Mouse (Mus musculus) kidney, embryonic 15.5 days (tissue): ENCODE results near the gene Ipcef1. TPM values are rescaled to one million over a fixed set of nuclear protein-coding genes. Genes with fewer than 3 reads are reported as not detected.
"Not testable (repeated sequence)": the region's sequence is repeated elsewhere in the genome, so short reads cannot be mapped to it uniquely, and the experiment has no call there.

Source experiments
- ATAC-seq: fragments of 200-750 bp; cut with Nextera tagmentation; replicated peaks from 2 replicates; pipeline ENCODE4 v1.8.0; 2017; ENCODE audit warnings: moderate TSS enrichment; ENCODE audit not compliant: low FRiP score
- H3K27ac ChIP-seq: fragments of 300-500 bp; sonication (generic); 2 replicates; pipeline ENCODE4 v1.5.1; 2015; ENCODE audit warnings: mild to moderate bottlenecking, inconsistent platforms
- H3K27me3 ChIP-seq: fragments of 300-500 bp; sonication (generic); 2 replicates; pipeline ENCODE4 v1.6.1; 2015; ENCODE audit warnings: inconsistent platforms
- H3K36me3 ChIP-seq: fragments of 300-500 bp; sonication (generic); 2 replicates; pipeline ENCODE4 v1.6.1; 2015; ENCODE audit warnings: inconsistent platforms
- H3K4me1 ChIP-seq: fragments of 300-500 bp; sonication (generic); 2 replicates; pipeline ENCODE4 v1.6.1; 2015; ENCODE audit warnings: inconsistent platforms
- H3K4me2 ChIP-seq: fragments of 300-500 bp; sonication (generic); 2 replicates; pipeline ENCODE4 v1.6.1; 2015; ENCODE audit warnings: moderate library complexity, mild to moderate bottlenecking, inconsistent platforms
- H3K4me3 ChIP-seq: fragments of 300-500 bp; sonication (generic); replicated peaks from 2 replicates; pipeline ENCODE4 v1.5.1; 2015; ENCODE audit warnings: mild to moderate bottlenecking, inconsistent platforms
- H3K9ac ChIP-seq: fragments of 300-500 bp; sonication (generic); 2 replicates; pipeline ENCODE4 v1.6.1; 2015; ENCODE audit warnings: mild to moderate bottlenecking, inconsistent platforms
- H3K9me3 ChIP-seq: fragments of 300-500 bp; sonication (generic); replicated peaks from 2 replicates; pipeline ENCODE4 v1.6.1; 2016; ENCODE audit warnings: inconsistent platforms
- WGBS: fragments of 180-500 bp; shearing (Covaris S2); methylation state at CpG from one replicate; pipeline ENCODE4 v1.1.7; 2015; ENCODE audit warnings: mixed read lengths; 5-methylcytosine and 5-hydroxymethylcytosine counted together
- polyA plus RNA-seq: library from polyadenylated mRNA; unstranded; fragments of >200 nt; fragmentation: Nextera tagmentation; extraction: Ambion mirVana; gene quantifications from 2 replicates; pipeline ENCODE4 v1.2.1, GENCODE M21; 2015

Gene Ipcef1
- polyA plus RNA-seq, 1 experiment from 2014 or later: 1.9 TPM

DNA sequence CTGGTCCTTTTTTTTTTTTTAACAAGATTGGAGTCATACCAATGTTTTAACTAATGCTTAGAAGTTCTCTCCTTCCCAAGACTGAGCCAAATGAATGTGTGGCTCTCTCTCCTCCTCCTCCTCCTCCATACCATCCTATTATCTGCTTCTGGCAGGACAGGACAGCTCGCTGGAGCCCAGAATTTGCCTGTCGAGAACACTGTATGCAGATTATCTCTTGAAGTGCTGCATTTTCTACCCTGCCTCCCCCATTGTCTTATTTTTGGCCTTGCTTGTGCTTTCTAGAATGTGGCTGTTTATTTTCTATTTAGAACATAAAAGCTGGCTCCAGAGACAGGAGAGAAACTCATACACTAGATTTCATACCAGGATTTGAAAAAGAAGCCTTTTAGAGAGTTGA, 142.5 kb downstream of the Ipcef1 start:
- H3K9me3 ChIP-seq: no peaks in the 10 kb centered on the region
- H3K4me2 ChIP-seq: no peak overlapping the region
- ATAC-seq: no peak
- no peak overlapping the region for H3K27ac ChIP-seq
- H3K27me3 ChIP-seq: no peaks in the 10 kb centered on the region
- WGBS: 75% methylated on average over 2 of the region's 2 CpGs
- H3K4me1 ChIP-seq: no peaks in the 10 kb centered on the region
- H3K36me3 ChIP-seq: no peaks in the 10 kb centered on the region
- no peak overlapping the region for H3K4me3 ChIP-seq
- no peak overlapping the region for H3K9ac ChIP-seq

DNA sequence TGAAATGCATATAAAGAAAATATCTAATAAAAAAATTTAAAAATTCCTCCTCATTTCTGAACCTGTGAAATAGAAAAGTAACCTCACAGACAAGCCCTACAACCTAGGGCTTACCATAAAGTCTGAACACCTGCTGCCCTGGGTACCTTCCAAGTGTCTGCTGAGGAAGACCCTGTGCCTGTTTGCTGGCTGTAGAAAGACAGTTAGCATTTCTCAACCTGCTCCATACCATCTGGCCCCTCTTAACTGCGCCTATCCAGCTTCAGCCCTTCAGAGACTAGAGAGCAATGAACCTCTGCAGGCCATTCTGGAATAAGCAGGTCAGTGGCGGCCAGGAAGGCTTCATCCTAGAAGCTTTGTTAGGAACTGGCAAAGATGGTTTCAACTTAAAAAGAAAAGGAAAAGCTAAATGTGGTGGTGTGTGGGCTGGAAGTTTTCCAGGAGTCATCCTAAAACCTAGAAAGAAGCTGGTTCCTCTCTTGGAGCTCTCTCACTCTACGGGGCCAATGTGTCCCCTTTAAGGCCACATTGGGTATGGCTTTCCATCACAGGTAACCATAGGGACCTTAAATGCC, 150.4 kb downstream of the Ipcef1 start:
- 0 out of 2 replicates have a peak, but pooled peaks cover 3% of the 10 kb centered on the region for H3K4me1 ChIP-seq
- no peak overlapping the region for H3K27ac ChIP-seq
- H3K9ac ChIP-seq: no peak overlapping the region
- no peak overlapping the region for H3K4me3 ChIP-seq
- 90% methylated on average over 3 of the region's 3 CpGs for WGBS
- no peak for ATAC-seq
- no peaks in the 10 kb centered on the region for H3K9me3 ChIP-seq
- no peak overlapping the region for H3K4me2 ChIP-seq
- no peaks in the 10 kb centered on the region for H3K36me3 ChIP-seq
- no peaks in the 10 kb centered on the region for H3K27me3 ChIP-seq

DNA sequence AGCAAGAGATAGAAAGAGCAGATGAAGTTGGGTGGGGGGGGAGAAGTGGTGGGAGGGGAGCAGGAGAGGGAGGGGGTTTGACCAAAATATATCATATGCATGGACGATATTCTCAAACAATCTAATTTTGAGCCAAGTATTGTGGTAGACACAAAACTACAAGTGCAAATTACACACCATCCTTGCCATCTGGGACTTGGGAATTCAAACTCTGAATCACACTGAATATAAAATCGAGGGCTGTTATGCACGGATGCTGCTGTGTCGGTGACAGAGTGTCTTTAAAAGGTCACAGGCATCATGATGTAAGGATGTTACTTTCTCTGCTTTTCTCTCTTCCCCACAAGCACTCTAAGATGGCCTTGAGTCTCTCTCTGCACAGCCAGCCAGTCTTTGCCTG, 152.2 kb downstream of the Ipcef1 start:
- H3K4me2 ChIP-seq: no peak overlapping the region
- no peak overlapping the region for H3K4me3 ChIP-seq
- no peak overlapping the region for H3K27ac ChIP-seq
- no peaks in the 10 kb centered on the region for H3K9me3 ChIP-seq
- H3K4me1 ChIP-seq: 0 out of 2 replicates have a peak, but pooled peaks cover 3% of the 10 kb centered on the region
- no peak for ATAC-seq
- H3K9ac ChIP-seq: no peak overlapping the region
- H3K36me3 ChIP-seq: no peaks in the 10 kb centered on the region
- H3K27me3 ChIP-seq: no peaks in the 10 kb centered on the region
- 86% methylated on average over 4 of the region's 4 CpGs for WGBS

DNA sequence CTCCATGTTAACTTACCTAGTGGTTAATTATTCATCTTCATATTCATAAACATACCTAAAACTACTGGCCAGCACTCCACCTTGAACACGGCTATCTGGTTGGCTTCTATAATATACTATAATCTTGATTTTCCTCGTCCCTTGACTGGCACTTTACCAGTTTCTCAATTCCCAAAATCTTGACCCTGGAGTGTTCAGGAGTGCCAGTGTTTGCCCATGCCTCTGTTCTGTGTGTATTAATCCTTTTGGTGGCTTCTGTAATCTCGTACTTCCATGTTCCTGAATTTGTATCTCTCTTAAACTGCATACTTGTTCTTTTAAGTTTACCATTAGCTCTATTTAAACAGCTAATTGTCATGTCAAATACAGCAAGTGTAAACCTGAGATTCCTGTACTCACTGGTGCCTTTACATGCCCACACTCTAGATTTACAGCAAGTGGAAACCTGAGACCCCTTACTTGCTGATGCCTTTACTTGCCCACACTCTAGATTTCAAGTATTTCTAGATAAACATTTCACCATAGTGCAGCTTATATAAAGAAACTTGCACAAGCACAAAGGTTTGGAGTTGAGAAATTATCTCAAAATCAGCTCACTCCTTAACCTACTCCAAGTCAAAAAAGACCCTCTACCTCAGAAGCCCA, 155.5 kb downstream of the Ipcef1 start:
- Histone ChIP-seq H3K4me3 (no peak overlapping the region), H3K9ac (no peak overlapping the region), H3K36me3 (no peaks in the 10 kb centered on the region), H3K27ac (no peak overlapping the region), H3K4me1 (0 out of 2 replicates have a peak, but pooled peaks cover 3% of the 10 kb centered on the region), H3K27me3 (no peaks in the 10 kb centered on the region), H3K9me3 (no peaks in the 10 kb centered on the region), H3K4me2 (no peak overlapping the region)
- ATAC-seq: no peak; the same call in 1 of the 2 replicates
- WGBS: 63% methylated on average over 3 of the region's 3 CpGs

DNA sequence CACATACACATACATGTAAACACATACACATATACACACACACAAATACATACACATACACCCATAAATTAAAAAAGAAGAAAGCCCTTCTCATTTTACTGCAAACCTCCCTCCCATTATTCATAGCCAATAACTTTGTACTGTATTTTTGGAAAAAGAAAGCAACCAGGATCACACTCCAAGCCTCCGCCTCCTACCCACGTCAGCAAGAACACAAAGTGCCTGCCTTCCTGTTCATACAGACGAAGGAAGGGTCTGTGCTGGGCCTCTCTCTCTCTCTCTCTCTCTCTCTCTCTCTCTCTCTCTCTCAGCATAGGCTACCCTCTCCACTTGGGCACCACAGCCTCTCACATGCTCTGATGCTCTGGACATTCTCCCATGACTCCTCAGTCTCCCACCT, 156.5 kb downstream of the Ipcef1 start:
- Histone ChIP-seq H3K4me1 (0 out of 2 replicates have a peak, but pooled peaks cover 3% of the 10 kb centered on the region), H3K9me3 (no peaks in the 10 kb centered on the region), H3K27ac (no peak overlapping the region), H3K36me3 (no peaks in the 10 kb centered on the region), H3K4me2 (no peak overlapping the region), H3K9ac (no peak overlapping the region), H3K27me3 (no peaks in the 10 kb centered on the region), H3K4me3 (no peak overlapping the region)
- WGBS: 48% methylated on average over 3 of the region's 3 CpGs
- ATAC-seq: no peak

DNA sequence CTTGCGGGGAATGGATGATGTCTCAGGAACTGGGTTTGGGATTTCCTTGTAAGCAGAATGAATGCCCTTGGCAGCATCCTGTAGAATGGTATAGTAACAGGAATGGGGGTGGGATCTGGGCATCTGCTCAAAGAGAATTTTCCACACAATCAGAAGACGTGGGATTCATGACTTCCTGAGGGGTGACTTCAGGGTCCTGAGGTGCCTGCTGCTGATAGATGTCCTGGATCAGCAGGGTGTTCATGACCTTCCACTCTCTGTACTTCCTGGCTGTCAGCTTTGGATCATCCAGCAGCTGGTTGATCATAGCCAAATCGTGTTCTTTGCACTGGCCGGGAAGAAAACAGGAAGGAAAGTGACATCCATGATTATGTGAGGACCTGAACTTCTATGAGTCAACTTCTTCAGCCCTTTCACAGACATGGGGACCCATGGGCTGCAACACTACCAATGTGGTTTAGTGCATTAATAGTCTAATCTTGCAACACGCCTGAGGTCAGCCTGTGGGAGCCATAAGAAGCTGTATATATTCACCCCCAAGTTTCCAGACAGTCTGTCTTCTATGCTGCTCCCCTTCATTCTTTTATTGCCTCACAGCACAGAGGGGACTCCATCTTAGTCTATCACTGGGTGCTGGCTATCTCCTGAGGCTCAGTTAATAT, 161.8 kb downstream of the Ipcef1 start:
- Histone ChIP-seq H3K4me3 (no peak overlapping the region), H3K9me3 (no peaks in the 10 kb centered on the region), H3K27ac (peak overlapping the region; percentile 48), H3K4me1 (peaks cover 12% of the 10 kb centered on the region), H3K9ac (no peak overlapping the region), H3K36me3 (no peaks in the 10 kb centered on the region), H3K4me2 (no peak overlapping the region), H3K27me3 (no peaks in the 10 kb centered on the region)
- WGBS: 64% methylated on average over 5 of the region's 5 CpGs
- ATAC-seq: peak; percentile 49; the same call in 1 of the 2 replicates

DNA sequence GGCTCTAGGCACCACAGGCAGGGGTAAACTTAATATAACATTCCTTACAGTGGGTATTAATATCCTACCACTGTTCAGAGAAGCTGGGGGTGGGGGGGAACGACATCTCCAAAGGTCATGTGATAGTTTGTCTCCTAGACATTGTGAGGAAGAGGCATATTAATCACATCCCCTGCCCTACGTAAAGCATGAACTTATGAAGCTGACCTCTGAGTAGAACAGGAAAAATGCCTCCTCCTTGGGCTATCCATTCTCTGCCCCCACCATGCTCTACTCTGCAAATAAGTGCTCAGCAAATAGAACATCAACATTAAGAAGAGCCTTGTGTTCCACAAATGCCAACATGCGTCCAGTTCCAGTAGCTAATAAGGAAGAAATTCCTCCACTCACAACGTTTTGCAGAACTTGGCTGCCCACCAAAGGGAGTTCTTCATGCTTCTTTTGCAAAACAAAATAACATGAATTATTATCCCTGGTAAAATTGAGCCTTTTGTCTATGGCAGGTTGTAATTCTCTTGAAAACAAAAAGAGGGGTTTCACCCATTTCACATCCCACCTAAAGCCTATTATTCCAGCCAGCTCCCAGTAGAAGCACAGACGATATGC, 162.5 kb downstream of the Ipcef1 start:
- H3K27me3 ChIP-seq: no peaks in the 10 kb centered on the region
- H3K4me1 ChIP-seq: peaks cover 12% of the 10 kb centered on the region
- no peak overlapping the region for H3K4me3 ChIP-seq
- H3K36me3 ChIP-seq: no peaks in the 10 kb centered on the region
- 31% methylated on average over 5 of the region's 5 CpGs for WGBS
- no peak for ATAC-seq
- H3K27ac ChIP-seq: peak overlapping the region; percentile 48
- H3K9me3 ChIP-seq: no peaks in the 10 kb centered on the region
- H3K4me2 ChIP-seq: no peak overlapping the region
- H3K9ac ChIP-seq: no peak overlapping the region

DNA sequence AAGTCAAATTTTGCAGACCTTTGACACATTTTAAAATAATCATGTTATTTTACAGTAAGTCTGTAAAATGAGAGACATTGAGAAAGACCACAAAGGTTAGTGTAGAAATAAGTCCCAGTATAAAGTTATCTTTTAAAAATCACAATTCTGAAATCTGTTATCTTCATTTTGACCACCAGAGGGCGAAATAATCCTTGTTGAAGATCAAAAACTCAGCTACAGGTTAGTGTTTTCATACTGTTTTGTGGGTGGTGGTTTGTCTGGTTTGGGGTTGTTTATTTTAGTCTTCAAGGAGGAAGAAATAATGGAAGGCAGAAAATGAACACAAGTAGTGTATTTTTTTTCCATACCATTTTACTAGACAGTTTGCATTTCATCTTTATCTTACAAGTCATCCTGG, 166.8 kb downstream of the Ipcef1 start:
- Histone ChIP-seq H3K4me3 (no peak overlapping the region), H3K36me3 (no peaks in the 10 kb centered on the region), H3K9me3 (no peaks in the 10 kb centered on the region), H3K4me2 (no peak overlapping the region), H3K9ac (no peak overlapping the region), H3K27ac (no peak overlapping the region), H3K4me1 (peaks cover 12% of the 10 kb centered on the region), H3K27me3 (no peaks in the 10 kb centered on the region)
- WGBS: 0% methylated on average over 1 of the region's 1 CpGs
- ATAC-seq: no peak

DNA sequence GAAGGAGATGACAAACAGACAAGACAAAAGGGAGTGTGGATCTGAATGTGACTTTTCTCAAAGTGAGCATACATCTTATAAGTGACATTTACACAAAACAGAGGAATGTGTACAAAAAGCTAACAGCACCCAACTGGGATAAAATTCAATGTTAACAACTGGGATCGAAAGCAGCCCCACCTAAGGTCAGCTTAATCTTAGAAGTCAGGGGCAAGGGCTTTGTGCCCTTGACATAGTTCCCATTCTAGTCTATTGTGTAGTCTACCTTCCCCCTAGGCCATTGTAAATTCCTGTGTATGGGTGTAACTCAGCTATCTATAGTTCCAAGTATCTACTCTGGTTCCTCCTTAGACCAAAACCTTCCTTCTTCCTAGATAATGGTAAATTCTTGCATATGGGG, 170.2 kb downstream of the Ipcef1 start:
- not testable (repeated sequence) for H3K36me3 ChIP-seq, H3K9me3 ChIP-seq, ATAC-seq, H3K9ac ChIP-seq, H3K4me3 ChIP-seq, H3K27me3 ChIP-seq, H3K27ac ChIP-seq, H3K4me2 ChIP-seq, H3K4me1 ChIP-seq
- 89% methylated on average over 1 of the region's 1 CpGs for WGBS

DNA sequence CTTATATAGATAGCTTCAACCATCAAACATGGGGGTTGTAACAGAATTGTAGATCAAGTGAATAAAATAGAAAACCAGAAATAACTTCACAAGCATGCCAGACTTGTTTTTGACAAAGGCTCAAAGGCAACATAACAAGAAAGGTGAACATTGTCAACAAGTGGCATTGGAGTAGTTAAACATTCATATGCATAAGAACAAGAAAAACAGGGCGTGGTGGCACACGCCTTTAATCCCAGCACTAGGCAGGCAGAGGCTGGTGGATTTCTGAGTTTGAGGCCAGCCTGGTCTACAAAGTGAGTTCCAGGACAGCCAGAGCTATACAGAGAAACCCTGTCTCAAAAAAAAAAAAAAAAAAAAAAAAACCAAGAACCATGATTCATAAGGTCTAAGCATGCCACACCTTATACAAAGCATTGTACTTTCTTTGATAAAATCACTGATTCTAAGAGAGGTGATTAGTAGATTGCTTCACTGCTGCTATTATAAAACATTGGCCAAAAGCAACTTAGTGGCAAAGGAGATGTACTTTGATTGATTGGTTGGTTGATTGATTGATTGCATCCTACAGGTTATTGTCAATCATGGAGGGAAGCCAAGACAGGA, 173.9 kb downstream of the Ipcef1 start:
- no peak overlapping the region for H3K27ac ChIP-seq
- H3K9me3 ChIP-seq: no peaks in the 10 kb centered on the region
- H3K27me3 ChIP-seq: no peaks in the 10 kb centered on the region
- H3K4me3 ChIP-seq: no peak overlapping the region
- ATAC-seq: no peak
- no peaks in the 10 kb centered on the region for H3K36me3 ChIP-seq
- no peak overlapping the region for H3K4me2 ChIP-seq
- no peaks in the 10 kb centered on the region for H3K4me1 ChIP-seq
- WGBS: 79% methylated on average over 2 of the region's 2 CpGs
- H3K9ac ChIP-seq: no peak overlapping the region

DNA sequence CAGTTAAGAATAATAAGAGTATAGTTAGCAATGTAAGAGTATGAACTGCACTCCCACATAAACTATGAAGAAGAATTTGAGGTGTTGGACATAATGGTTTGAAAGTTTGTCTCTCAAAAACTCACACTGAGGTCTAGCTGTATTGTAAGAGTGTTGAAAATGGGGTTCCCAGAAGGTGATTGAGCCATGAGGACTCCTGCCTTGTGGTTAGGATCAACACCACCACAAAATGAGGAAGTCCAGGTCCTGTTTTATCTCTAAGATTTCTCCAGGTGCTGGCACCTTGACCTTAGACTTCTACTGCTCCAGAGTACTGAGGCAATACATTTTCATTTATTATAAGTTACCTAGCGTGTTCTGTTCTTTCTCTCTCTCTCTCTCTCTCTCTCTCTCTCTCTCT, 178.4 kb downstream of the Ipcef1 start:
- no peaks in the 10 kb centered on the region for H3K27me3 ChIP-seq
- H3K4me2 ChIP-seq: no peak overlapping the region
- H3K9me3 ChIP-seq: peaks cover 4% of the 10 kb centered on the region; the same call in 1 of the 2 replicates
- no peak overlapping the region for H3K9ac ChIP-seq
- no peak for ATAC-seq
- H3K36me3 ChIP-seq: no peaks in the 10 kb centered on the region
- no peak overlapping the region for H3K27ac ChIP-seq
- 94% methylated on average over 1 of the region's 1 CpGs for WGBS
- H3K4me3 ChIP-seq: no peak overlapping the region
- H3K4me1 ChIP-seq: no peaks in the 10 kb centered on the region
